Mouse (Mus musculus) stomach, embryonic 15.5 days (tissue): Measurements from ENCODE around the gene Tmtc2. TPM values are rescaled to one million over a fixed set of nuclear protein-coding genes. Genes with fewer than 3 reads are reported as not detected.
A peak's percentile ranks its signal among the peaks of the same experiment; 100 is the strongest.

Source experiments
- ATAC-seq: fragments of 200-750 bp; cut with Nextera tagmentation; 2 replicates; pipeline ENCODE4 v1.8.0; 2017; ENCODE audit warnings: low read depth, moderate number of reproducible peaks, moderate TSS enrichment; ENCODE audit not compliant: insufficient read depth, low FRiP score
- H3K27ac ChIP-seq: fragments of 300-500 bp; sonication (generic); 2 replicates; pipeline ENCODE4 v1.5.1; 2015; ENCODE audit warnings: mild to moderate bottlenecking, inconsistent platforms
- H3K27me3 ChIP-seq: fragments of 300-500 bp; sonication (generic); replicated peaks from 2 replicates; pipeline ENCODE4 v1.6.1; 2015; ENCODE audit warnings: inconsistent platforms
- H3K36me3 ChIP-seq: fragments of 300-500 bp; sonication (generic); 2 replicates; pipeline ENCODE4 v1.6.1; 2015; ENCODE audit warnings: inconsistent platforms
- H3K4me1 ChIP-seq: fragments of 300-500 bp; sonication (generic); 2 replicates; pipeline ENCODE4 v1.6.1; 2015; ENCODE audit warnings: inconsistent platforms
- H3K4me2 ChIP-seq: fragments of 300-500 bp; sonication (generic); 2 replicates; pipeline ENCODE4 v1.6.1; 2015; ENCODE audit warnings: mild to moderate bottlenecking, inconsistent platforms
- H3K4me3 ChIP-seq: fragments of 300-500 bp; sonication (generic); replicated peaks from 2 replicates; pipeline ENCODE4 v1.5.1; 2015; ENCODE audit warnings: inconsistent platforms
- H3K9ac ChIP-seq: fragments of 300-500 bp; sonication (generic); 2 replicates; pipeline ENCODE4 v1.6.1; 2015; ENCODE audit warnings: inconsistent platforms
- H3K9me3 ChIP-seq: fragments of 300-500 bp; sonication (generic); 2 replicates; pipeline ENCODE4 v1.6.1; 2016; ENCODE audit warnings: inconsistent platforms
- WGBS: fragments of 180-500 bp; shearing (Covaris S2); methylation state at CpG from one replicate; pipeline ENCODE4 v1.1.7; 2015; 5-methylcytosine and 5-hydroxymethylcytosine counted together
- polyA plus RNA-seq: library from polyadenylated mRNA; unstranded; fragments of >200 nt; fragmentation: Nextera tagmentation; extraction: Ambion mirVana; gene quantifications from 2 replicates; pipeline ENCODE4 v1.2.1, GENCODE M21; 2015

Tmtc2 gene
- polyA plus RNA-seq, 1 experiment from 2014 or later, result 12.2 TPM

- Histone ChIP-seq H3K4me3 (no peak overlapping the region), H3K9ac (no peak overlapping the region), H3K4me2 (no peak overlapping the region), H3K27ac (no peak overlapping the region), H3K36me3 (no peaks in the 10 kb centered on the region), H3K9me3 (no peaks in the 10 kb centered on the region), H3K4me1 (no peaks in the 10 kb centered on the region), H3K27me3 (no peaks in the 10 kb centered on the region)
- WGBS, result 65% methylated on average over 4 of the region's 4 CpGs
- ATAC-seq, result no peak
These were observed 190.2 kb downstream of the Tmtc2 start for GRCm38 (mm10) chr10:105384065-105384464.

GRCm38 (mm10) chr10:105381705-105382104, 192.5 kb downstream of the Tmtc2 start:
- H3K9me3 ChIP-seq, result no peaks in the 10 kb centered on the region
- no peak overlapping the region for H3K9ac ChIP-seq
- no peaks in the 10 kb centered on the region for H3K4me1 ChIP-seq
- no peak for ATAC-seq
- WGBS, result 91% methylated on average over 1 of the region's 1 CpGs
- H3K4me3 ChIP-seq, result no peak overlapping the region
- no peak overlapping the region for H3K27ac ChIP-seq
- H3K36me3 ChIP-seq, result no peaks in the 10 kb centered on the region
- H3K4me2 ChIP-seq, result no peak overlapping the region
- no peaks in the 10 kb centered on the region for H3K27me3 ChIP-seq

- H3K4me3 ChIP-seq, result no peak overlapping the region
- no peaks in the 10 kb centered on the region for H3K27me3 ChIP-seq
- H3K36me3 ChIP-seq, result no peaks in the 10 kb centered on the region
- H3K4me2 ChIP-seq, result no peak overlapping the region
- 75% methylated on average over 5 of the region's 5 CpGs for WGBS
- H3K27ac ChIP-seq, result no peak overlapping the region
- no peak overlapping the region for H3K9ac ChIP-seq
- no peak for ATAC-seq
- no peaks in the 10 kb centered on the region for H3K9me3 ChIP-seq
- no peaks in the 10 kb centered on the region for H3K4me1 ChIP-seq
These were observed 193.0 kb downstream of the Tmtc2 start for GRCm38 (mm10) chr10:105381202-105381601.

GRCm38 (mm10) chr10:105380584-105380983, 193.7 kb downstream of the Tmtc2 start:
- H3K27ac ChIP-seq, result no peak overlapping the region

GRCm38 (mm10) chr10:105377711-105378110, 196.5 kb downstream of the Tmtc2 start:
- H3K36me3 ChIP-seq, result no peaks in the 10 kb centered on the region
- no peak overlapping the region for H3K4me2 ChIP-seq
- H3K27ac ChIP-seq, result no peak overlapping the region
- H3K9ac ChIP-seq, result no peak overlapping the region
- WGBS, result 70% methylated on average over 2 of the region's 2 CpGs
- H3K4me3 ChIP-seq, result no peak overlapping the region
- no peaks in the 10 kb centered on the region for H3K9me3 ChIP-seq
- no peaks in the 10 kb centered on the region for H3K4me1 ChIP-seq
- ATAC-seq, result no peak
- no peaks in the 10 kb centered on the region for H3K27me3 ChIP-seq

More at GRCm38 (mm10) chr10:105380584-105380983, 193.7 kb downstream of the Tmtc2 start:
- no peak overlapping the region for H3K9ac ChIP-seq
- H3K9me3 ChIP-seq, result no peaks in the 10 kb centered on the region
- H3K4me2 ChIP-seq, result no peak overlapping the region
- WGBS, result 69% methylated on average over 7 of the region's 7 CpGs
- H3K36me3 ChIP-seq, result no peaks in the 10 kb centered on the region
- H3K4me3 ChIP-seq, result no peak overlapping the region
- no peaks in the 10 kb centered on the region for H3K4me1 ChIP-seq
- H3K27me3 ChIP-seq, result no peaks in the 10 kb centered on the region
- no peak for ATAC-seq

GRCm38 (mm10) chr10:105373265-105373664, 201.0 kb downstream of the Tmtc2 start:
- no peak overlapping the region for H3K4me2 ChIP-seq

GRCm38 (mm10) chr10:105368242-105368641, 206.0 kb downstream of the Tmtc2 start:
- ATAC-seq, result no peak
- 89% methylated on average over 8 of the region's 8 CpGs for WGBS
- no peaks in the 10 kb centered on the region for H3K36me3 ChIP-seq
- no peak overlapping the region for H3K27ac ChIP-seq
- H3K4me2 ChIP-seq, result no peak overlapping the region
- H3K4me3 ChIP-seq, result no peak overlapping the region
- H3K27me3 ChIP-seq, result no peaks in the 10 kb centered on the region
- no peaks in the 10 kb centered on the region for H3K9me3 ChIP-seq
- no peaks in the 10 kb centered on the region for H3K4me1 ChIP-seq
- H3K9ac ChIP-seq, result no peak overlapping the region

More at GRCm38 (mm10) chr10:105373265-105373664, 201.0 kb downstream of the Tmtc2 start:
- no peaks in the 10 kb centered on the region for H3K4me1 ChIP-seq
- no peaks in the 10 kb centered on the region for H3K36me3 ChIP-seq
- H3K9me3 ChIP-seq, result no peaks in the 10 kb centered on the region
- no peak overlapping the region for H3K27ac ChIP-seq
- no peak overlapping the region for H3K4me3 ChIP-seq
- no peaks in the 10 kb centered on the region for H3K27me3 ChIP-seq
- no peak for ATAC-seq
- no peak overlapping the region for H3K9ac ChIP-seq
- WGBS, result 95% methylated on average over 8 of the region's 8 CpGs

- Histone ChIP-seq H3K27ac (no peak overlapping the region), H3K27me3 (no peaks in the 10 kb centered on the region), H3K4me3 (no peak overlapping the region), H3K9ac (no peak overlapping the region), H3K4me1 (no peaks in the 10 kb centered on the region), H3K9me3 (no peaks in the 10 kb centered on the region), H3K36me3 (no peaks in the 10 kb centered on the region), H3K4me2 (no peak overlapping the region)
- WGBS, result 80% methylated on average over 3 of the region's 3 CpGs
- ATAC-seq, result no peak
These were observed 209.8 kb downstream of the Tmtc2 start for GRCm38 (mm10) chr10:105364480-105364879.

- H3K27ac ChIP-seq, result no peak overlapping the region
- no peaks in the 10 kb centered on the region for H3K9me3 ChIP-seq
- H3K4me1 ChIP-seq, result no peaks in the 10 kb centered on the region
- H3K4me3 ChIP-seq, result no peak overlapping the region
- H3K27me3 ChIP-seq, result no peaks in the 10 kb centered on the region
- no peak overlapping the region for H3K4me2 ChIP-seq
- no peak overlapping the region for H3K9ac ChIP-seq
- no peaks in the 10 kb centered on the region for H3K36me3 ChIP-seq
- ATAC-seq, result 0 out of 2 replicates have a peak, but pooled peaks have one; percentile 35
- 66% methylated on average over 2 of the region's 2 CpGs for WGBS
These were observed 223.9 kb downstream of the Tmtc2 start for GRCm38 (mm10) chr10:105350301-105350700.

- Histone ChIP-seq H3K4me2 (no peak overlapping the region), H3K4me1 (no peaks in the 10 kb centered on the region), H3K27ac (no peak overlapping the region), H3K36me3 (no peaks in the 10 kb centered on the region), H3K9ac (no peak overlapping the region), H3K27me3 (no peaks in the 10 kb centered on the region), H3K9me3 (no peaks in the 10 kb centered on the region), H3K4me3 (no peak overlapping the region)
- no peak for ATAC-seq
- WGBS, result 92% methylated on average over 3 of the region's 3 CpGs
These were observed 228.3 kb downstream of the Tmtc2 start for GRCm38 (mm10) chr10:105345920-105346319.

GRCm38 (mm10) chr10:105332856-105333255, 241.4 kb downstream of the Tmtc2 start:
- H3K36me3 ChIP-seq, result no peaks in the 10 kb centered on the region
- no peak overlapping the region for H3K27ac ChIP-seq
- no peak overlapping the region for H3K9ac ChIP-seq
- ATAC-seq, result no peak
- no peaks in the 10 kb centered on the region for H3K9me3 ChIP-seq
- H3K27me3 ChIP-seq, result no peaks in the 10 kb centered on the region
- no peaks in the 10 kb centered on the region for H3K4me1 ChIP-seq
- H3K4me3 ChIP-seq, result no peak overlapping the region
- no peak overlapping the region for H3K4me2 ChIP-seq
- 72% methylated on average over 2 of the region's 2 CpGs for WGBS

- no peaks in the 10 kb centered on the region for H3K36me3 ChIP-seq
- ATAC-seq, result no peak
- 53% methylated on average over 5 of the region's 5 CpGs for WGBS
These were observed 243.9 kb downstream of the Tmtc2 start for GRCm38 (mm10) chr10:105330327-105330726.

GRCm38 (mm10) chr10:105323646-105324192, 250.5 kb downstream of the Tmtc2 start:
- Histone ChIP-seq H3K9ac (no peak overlapping the region), H3K27me3 (no peaks in the 10 kb centered on the region), H3K27ac (no peak overlapping the region), H3K9me3 (no peaks in the 10 kb centered on the region), H3K4me1 (no peaks in the 10 kb centered on the region), H3K4me3 (no peak overlapping the region), H3K4me2 (no peak overlapping the region), H3K36me3 (peaks cover 6% of the 10 kb centered on the region)
- no peak for ATAC-seq
- 74% methylated on average over 4 of the region's 4 CpGs for WGBS

More at GRCm38 (mm10) chr10:105330327-105330726, 243.9 kb downstream of the Tmtc2 start:
- H3K4me1 ChIP-seq, result no peaks in the 10 kb centered on the region
- H3K9me3 ChIP-seq, result no peaks in the 10 kb centered on the region
- H3K4me2 ChIP-seq, result no peak overlapping the region
- H3K4me3 ChIP-seq, result no peak overlapping the region
- no peak overlapping the region for H3K9ac ChIP-seq
- H3K27ac ChIP-seq, result no peak overlapping the region
- no peaks in the 10 kb centered on the region for H3K27me3 ChIP-seq
